Mouse (Mus musculus) right cerebral cortex, adult 2 months (tissue): ENCODE results near the gene Myo1d.

Experiments
- DNase-seq, 2 experiments: peaks; one replicate each; pipeline ENCODE4 v3.0.0; 2021 to 2022; ENCODE audit warnings: low spot score in 2 of 2

Gene Myo1d

DNA sequence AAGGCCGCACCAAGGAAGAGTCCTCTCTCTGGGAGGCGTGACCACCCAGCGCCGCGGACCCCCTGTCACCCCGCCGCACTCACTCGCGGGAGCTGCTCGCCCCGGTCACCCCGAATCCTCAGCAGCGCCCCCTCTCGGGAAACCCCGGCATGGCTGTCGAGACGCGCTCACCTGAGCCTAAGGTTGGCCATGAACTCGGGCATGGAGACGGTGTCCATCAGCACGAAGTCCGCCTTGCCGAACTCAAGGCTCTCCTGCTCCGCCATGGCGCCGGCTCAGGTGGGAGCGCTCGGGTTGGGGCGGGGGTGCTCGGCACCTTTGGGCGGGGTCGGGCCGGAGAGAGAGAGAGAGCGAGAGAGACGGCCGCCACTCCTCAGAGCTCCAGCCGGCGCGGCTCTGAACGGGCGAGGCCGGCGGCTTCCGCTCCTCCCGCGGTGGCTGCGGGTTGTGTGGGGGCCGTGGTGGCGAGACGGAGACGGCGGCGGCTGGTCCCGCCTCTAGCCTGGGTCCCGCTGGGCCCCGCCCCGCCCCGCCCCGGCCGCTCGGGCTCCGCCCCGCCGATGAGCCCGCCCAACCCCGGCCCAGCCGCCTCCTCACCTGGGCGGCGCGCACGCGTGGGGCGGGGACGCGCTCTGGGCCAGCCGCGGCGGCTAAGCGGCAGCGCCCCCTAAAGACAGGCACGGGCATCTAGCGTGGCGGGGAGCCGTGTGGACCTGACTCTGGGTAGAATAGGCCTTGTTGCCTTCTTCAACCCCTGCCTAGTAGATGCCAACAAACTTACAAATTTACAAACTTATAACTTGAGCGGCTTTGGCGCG lies at the start of gene Myo1d:
TSS of gene Myo1d (minus strand) at position 499 of the 818 bp plus-strand sequence.
- DNase-seq = peak; percentile 81 to 84

DNA sequence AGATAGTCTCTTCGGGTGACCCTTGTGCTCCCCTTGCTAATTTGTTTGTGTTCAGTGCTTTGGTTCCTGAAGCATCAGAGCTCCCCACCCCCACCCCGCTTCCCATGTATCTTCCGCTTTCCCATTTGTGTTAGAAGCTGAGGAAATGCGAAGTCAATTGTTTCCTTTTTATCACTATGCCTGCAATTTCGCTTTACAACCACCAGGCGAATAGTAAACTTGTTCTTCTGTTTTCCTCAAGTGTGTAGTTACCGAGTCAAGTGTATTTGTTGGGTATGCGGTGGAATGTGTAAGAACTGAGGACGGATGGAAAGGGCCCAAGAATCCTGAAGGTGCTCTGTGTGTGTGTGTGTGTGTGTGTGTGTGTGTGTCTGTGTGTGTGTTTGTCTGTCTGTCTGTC lies 42.0 kb upstream of the Myo1d start:
- no peak for DNase-seq

GRCm38 (mm10) chr11:80821296-80821695 lies 41.5 kb upstream of the Myo1d start:
- peak; percentile 29 to 43 for DNase-seq

GRCm38 (mm10) chr11:80820085-80820484 lies 40.3 kb upstream of the Myo1d start:
- DNase-seq = no peak

DNA sequence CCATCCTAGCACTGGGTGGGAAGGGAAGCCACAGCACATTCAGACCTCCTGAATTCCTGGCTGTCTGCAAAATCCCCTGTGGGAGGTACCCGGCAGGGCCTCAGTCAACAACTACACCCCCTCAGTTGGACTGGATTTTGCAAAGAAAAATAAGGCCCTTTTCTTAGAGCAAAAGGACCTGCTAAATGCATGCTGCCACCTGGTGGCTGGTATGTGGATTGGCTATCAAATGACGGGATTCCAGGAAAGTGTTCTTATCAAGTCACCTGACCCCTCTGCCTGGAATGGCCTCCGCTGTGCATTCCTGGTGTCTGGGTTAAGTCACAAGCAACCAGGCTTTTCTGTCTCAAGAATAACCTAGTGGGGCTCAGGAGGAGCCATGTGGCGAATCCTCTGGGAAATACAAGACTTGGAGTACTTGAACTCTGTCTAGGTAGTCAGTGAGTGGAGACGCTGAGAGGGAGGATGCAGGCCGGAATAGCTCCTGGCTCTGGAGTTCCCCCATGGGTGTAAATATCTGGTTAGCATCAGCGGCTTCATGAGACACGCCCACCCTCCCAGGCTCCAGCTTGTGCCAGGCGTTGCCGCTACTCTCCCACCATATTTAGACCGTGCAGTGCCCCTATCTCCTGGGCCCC lies 38.4 kb upstream of the Myo1d start:
- DNase-seq = peak; percentile 58 to 78

DNA sequence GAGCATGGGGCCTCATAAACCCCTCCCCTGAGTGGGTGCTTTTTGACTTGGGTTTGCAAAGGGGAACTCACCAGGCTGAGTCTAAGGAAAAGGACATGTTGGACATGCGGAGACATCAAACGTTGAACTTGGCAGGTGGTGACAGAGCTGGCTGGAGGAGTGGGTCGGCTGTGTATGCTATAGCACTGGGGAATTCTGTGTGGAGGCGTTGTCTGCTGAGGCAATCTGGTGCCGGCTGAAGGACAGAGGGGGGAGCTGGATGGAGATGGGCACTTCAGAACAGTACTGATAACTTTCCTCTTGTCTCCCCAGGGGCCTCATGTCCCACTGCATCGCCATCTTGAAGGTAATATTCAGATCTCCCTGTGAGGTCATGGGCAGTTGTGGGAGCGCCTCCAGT lies 35.5 kb upstream of the Myo1d start:
- peak in 1 of 2 experiments; percentile 19 for DNase-seq

- DNase-seq = no peak
Observed at GRCm38 (mm10) chr11:80811156-80811555, 31.3 kb upstream of the Myo1d start.

- DNase-seq = no peak
Observed at GRCm38 (mm10) chr11:80809993-80810821, 30.4 kb upstream of the Myo1d start, which contains the start of gene Tmem98. Gene Tmem98 (plus strand): TSS chr11:80810175.

GRCm38 (mm10) chr11:80809666-80809992 lies 29.8 kb upstream of the Myo1d start:
- no peak for DNase-seq

DNA sequence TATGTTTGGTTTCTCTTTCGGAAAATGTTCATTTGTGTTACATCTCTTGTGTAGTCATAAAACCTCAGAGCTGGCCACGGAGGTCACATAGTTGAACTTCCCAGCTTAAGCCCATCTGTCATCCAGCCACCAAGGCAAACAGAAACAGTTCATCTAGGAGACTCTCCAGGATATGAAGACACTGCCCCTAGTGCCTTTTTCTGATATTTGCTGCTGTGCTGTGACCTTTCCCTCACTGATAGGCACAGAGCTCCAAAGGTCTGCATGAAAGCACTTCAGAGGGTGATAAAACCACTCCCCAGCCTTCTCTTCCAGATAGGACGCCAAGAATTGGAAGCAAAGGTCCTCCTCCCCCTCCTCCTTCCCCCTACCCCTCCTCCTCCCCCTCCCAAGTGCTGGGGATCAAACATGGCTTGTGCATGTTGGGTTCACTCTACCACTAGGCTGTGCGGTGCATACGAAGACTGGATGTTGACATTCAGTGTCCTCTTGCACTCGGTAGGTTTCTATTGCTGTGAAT lies 28.8 kb upstream of the Myo1d start:
- DNase-seq = no peak

GRCm38 (mm10) chr11:80802706-80803105 lies 22.9 kb upstream of the Myo1d start:
- DNase-seq = no peak

- DNase-seq = no peak
Observed at GRCm38 (mm10) chr11:80799979-80800378, 20.2 kb upstream of the Myo1d start.

DNA sequence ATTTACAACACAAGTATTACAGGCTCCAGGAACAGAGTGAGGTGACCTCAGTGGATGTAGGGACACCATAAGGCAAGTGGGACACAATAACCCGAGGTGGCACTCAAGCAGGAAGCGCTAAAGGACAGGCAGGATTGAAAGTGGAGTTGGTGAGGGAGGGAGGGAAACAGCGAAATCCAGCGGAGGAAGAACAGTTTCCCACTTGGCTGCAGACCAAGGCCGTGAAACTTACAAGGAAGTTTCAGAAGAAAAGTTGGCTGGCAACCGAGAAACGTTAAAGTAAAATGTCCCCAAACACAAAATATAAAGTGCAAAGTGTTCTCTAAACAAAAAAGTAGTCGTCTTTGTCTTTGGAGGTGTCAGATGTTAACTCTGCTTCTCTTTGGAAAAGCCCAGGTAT lies 15.6 kb upstream of the Myo1d start:
- DNase-seq = no peak

- DNase-seq = no peak
Observed at GRCm38 (mm10) chr11:80794290-80794689, 14.5 kb upstream of the Myo1d start.

- DNase-seq = no peak
Observed at GRCm38 (mm10) chr11:80793386-80793785, 13.6 kb upstream of the Myo1d start.

DNA sequence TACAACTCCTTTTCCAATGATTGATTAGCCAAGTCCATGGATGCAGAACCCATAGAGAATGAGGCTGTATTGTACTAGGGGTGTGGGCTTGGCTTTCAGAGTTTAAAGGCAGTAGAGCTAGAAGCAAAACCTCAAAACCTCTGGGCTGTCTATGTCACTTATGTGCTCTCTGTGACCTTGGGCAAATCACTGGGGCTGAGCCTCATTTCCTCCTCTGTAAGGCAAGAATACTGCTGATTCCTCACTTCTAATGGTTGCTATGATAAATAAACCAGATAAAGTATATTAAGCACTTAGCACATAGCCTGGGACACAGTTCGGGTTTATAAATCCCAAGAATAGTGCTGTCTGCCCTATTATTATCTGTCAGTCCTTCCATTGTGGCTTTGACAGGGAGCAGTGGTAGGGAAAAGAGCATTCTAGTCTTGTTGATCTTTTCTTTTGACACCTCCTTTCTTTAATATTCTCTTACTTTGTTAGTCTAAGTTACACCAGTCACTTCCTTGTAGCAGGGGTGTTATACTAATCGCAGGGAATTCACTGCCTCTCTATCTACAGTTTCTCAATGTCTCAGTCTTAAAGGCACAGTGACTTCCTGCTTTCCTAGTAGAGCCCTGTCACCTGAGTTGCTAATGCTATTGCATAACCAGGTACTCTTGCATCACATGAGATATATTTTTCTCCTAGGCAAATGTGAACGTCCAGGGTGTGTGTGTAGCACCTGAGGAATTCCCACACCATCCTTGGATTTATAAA lies 12.0 kb upstream of the Myo1d start:
- DNase-seq = no peak

DNA sequence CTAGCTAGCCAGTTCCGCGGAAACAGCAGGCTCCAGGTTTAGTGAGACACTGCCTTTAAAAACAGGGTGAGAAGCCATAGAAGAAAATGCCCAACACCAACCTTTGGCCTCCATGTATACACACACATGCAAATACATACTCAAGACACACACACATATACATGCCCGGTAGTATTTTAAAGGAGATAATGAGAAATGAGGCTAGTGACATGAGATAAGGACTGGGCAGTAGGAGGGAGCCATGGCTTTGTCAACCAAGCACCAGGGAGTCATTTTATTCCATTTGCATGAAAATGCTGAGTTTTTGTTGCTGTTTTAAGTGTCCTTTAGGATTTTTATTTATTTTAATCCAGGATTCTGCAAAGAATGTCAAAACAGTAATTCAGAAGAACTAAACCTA lies 10.6 kb upstream of the Myo1d start:
- DNase-seq = no peak

DNA sequence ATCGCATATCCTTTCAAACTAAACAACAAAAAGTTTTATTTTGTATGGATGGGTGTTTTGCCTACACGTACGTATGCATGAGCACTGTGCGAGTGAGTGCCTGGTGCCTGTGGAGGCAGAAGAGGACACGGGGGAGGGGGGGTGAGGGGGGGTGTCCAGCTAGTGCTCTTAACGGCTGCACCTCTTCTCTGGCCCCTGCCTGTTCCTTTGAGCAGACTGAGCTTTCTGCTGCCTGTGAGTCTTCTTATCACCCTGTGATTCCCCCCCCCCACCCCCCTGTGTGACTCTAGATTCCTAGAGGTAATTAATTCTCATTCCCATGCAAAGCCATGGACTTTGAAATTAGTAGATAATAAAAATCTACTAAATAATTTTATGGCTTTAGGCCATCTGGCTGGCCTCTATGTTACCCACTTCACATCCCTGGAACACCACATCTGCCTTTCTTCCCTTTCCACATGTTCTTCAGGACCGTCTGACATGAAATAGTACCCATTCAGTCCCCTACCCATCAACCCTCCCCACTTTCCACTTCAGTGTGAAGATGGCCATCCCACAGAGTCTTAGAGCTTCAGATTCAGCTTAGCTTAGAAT lies 9.9 kb upstream of the Myo1d start:
- DNase-seq = no peak

DNA sequence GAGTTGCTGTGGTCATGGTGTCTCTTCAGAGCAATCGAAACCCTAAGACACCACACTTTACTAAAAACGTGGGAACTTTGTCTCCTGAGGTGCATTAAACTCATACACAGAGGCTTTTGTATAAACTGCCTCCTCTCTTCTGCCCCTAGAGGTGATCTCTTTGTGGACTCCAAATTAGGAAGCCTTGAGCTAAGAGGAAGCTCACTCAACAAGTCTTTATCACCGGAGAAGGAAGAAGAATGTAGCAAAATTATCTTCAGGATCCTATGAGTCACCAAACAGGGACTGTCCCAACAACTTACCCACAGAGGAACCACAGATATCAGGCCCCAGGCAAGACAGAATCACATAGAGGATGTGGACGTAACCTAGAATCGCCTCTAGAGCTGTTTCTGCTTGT lies 5.8 kb upstream of the Myo1d start:
- no peak for DNase-seq

DNA sequence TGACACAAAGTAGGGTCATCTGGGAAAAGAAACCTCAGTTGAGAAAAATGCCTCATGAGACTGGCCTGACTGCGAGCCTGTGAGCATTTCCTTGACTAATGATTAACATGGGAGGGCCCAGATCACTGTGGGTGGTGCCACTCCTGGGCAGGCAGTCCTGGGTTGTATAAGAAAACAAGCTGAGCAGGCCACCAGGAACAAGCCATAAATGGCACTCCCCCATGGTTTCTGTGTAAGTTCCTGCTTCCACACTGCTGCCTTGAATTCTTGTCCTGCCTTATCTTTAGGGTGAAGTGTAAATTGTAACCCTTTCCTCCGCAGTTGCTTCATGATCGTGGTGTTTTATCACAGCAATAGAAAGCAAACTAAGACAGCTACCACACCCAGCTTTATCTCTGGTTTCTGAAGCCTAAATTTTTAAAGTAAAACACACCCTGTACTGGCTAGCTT lies 4.5 kb upstream of the Myo1d start:
- DNase-seq = no peak

GRCm38 (mm10) chr11:80783460-80783859 lies 3.6 kb upstream of the Myo1d start:
- DNase-seq = no peak
